In genomic region chr15:96360614-96361013, GRCm38 (mm10) we compare ENCODE assay signal across 28 mouse cellular contexts.
DNase-seq lines count a peak whose midpoint lies in the region; ATAC-seq lines count a peak whose summit lies in the region.
"Had no signal": no experiment of that assay in that cellular context is flagged by ENCODE, and none has a peak within 500 bp of the region (broad histone marks: within the 10 kb centered on the region; RNA-seq: fewer than 3 reads in every experiment).

No protein-coding gene starts in this region.

- H3K27me3 ChIP-seq in intestine, embryonic 14.5 days (replicated peaks; ENCODE audit: control insufficient read depth, insufficient read depth, low read length), result no peaks in the 10 kb centered on the region
- H3K27me3 ChIP-seq in intestine, embryonic 16.5 days (replicated peaks; ENCODE audit: control insufficient read depth, insufficient read depth, low read length), result no peaks in the 10 kb centered on the region
- no peaks in the 10 kb centered on the region for H3K27me3 ChIP-seq in lung, embryonic 16.5 days (ENCODE audit: control insufficient read depth, insufficient read depth, low read depth, low read length)
- H3K27me3 ChIP-seq: CH12.LX; embryonic facial prominence, embryonic 13.5 days; embryonic facial prominence, embryonic 15.5 days; forebrain, embryonic 12.5 days; Patski had no signal

- H3K4me1 ChIP-seq in intestine, embryonic 14.5 days (replicated peaks; ENCODE audit: control insufficient read depth, insufficient read depth, low read length), result no peaks in the 10 kb centered on the region
- H3K4me1 ChIP-seq in intestine, embryonic 16.5 days (ENCODE audit: control insufficient read depth, insufficient read depth, low read length), result no peaks in the 10 kb centered on the region
- 0 out of 2 replicates have a peak, but pooled peaks cover 3% of the 10 kb centered on the region for H3K4me1 ChIP-seq in lung, embryonic 16.5 days (replicated peaks; ENCODE audit: control insufficient read depth, insufficient read depth, low read length)
- H3K4me1 ChIP-seq: embryonic facial prominence, embryonic 13.5 days; embryonic facial prominence, embryonic 15.5 days; forebrain, embryonic 10.5 days; forebrain, embryonic 12.5 days had no signal

- DNase-seq in intestine, embryonic 14.5 days (ENCODE audit: low spot score), result peak; percentile 42
- no peak for DNase-seq in lung, postnatal 14 days
- DNase-seq in lung, postnatal 25 days (ENCODE audit: low spot score), result peak; percentile 23
- no peak for DNase-seq in lung, postnatal 10 days
- DNase-seq: adrenal gland, adult 8-10 months; adrenal gland, postnatal 14 days; adrenal gland, postnatal 36 days; B cell, adult 2 months; cerebellum, adult 11-12 months; cerebellum, adult 2 months; cerebellum, adult 9-10 months; cerebellum, postnatal 10 days; cerebellum, postnatal 25 days; embryo, embryonic 11 days had no signal

- H3K36me3 ChIP-seq in intestine, embryonic 14.5 days (ENCODE audit: control insufficient read depth, insufficient read depth, low read length), result peaks cover 83% of the 10 kb centered on the region
- peaks cover 20% of the 10 kb centered on the region for H3K36me3 ChIP-seq in intestine, embryonic 16.5 days (ENCODE audit: control insufficient read depth, insufficient read depth, low read length)
- H3K36me3 ChIP-seq in lung, embryonic 16.5 days (ENCODE audit: control insufficient read depth, insufficient read depth, low read length), result peaks cover 29% of the 10 kb centered on the region

- no peak overlapping the region for H3K4me3 ChIP-seq in intestine, embryonic 14.5 days (ENCODE audit: low read depth, low read length)
- H3K4me3 ChIP-seq in intestine, embryonic 16.5 days (ENCODE audit: low read length), result no peak overlapping the region
- H3K4me3 ChIP-seq in lung, embryonic 16.5 days (ENCODE audit: low read length), result no peak overlapping the region
- H3K4me3 ChIP-seq: embryonic facial prominence, embryonic 13.5 days; embryonic facial prominence, embryonic 15.5 days; erythroblast, embryonic 14.5 days; forebrain, embryonic 10.5 days; forebrain, embryonic 12.5 days had no signal

- H3K27ac ChIP-seq in intestine, embryonic 14.5 days (ENCODE audit: low read depth), result no peak overlapping the region
- H3K27ac ChIP-seq in intestine, embryonic 16.5 days (ENCODE audit: low read length), result no peak overlapping the region
- H3K27ac ChIP-seq in lung, embryonic 16.5 days (ENCODE audit: low read length), result no peak overlapping the region
- H3K27ac ChIP-seq: embryonic facial prominence, embryonic 13.5 days; embryonic facial prominence, embryonic 15.5 days; forebrain, embryonic 10.5 days; forebrain, embryonic 12.5 days had no signal

- no peaks in the 10 kb centered on the region for H3K9me3 ChIP-seq in intestine, embryonic 14.5 days (ENCODE audit: control insufficient read depth, low read length)
- no peaks in the 10 kb centered on the region for H3K9me3 ChIP-seq in intestine, embryonic 16.5 days (ENCODE audit: control insufficient read depth, low read length)
- H3K9me3 ChIP-seq in lung, embryonic 16.5 days (ENCODE audit: control insufficient read depth, low read length), result no peaks in the 10 kb centered on the region
- H3K9me3 ChIP-seq: embryonic facial prominence, embryonic 13.5 days; embryonic facial prominence, embryonic 15.5 days; forebrain, embryonic 10.5 days; forebrain, embryonic 12.5 days; G1E had no signal

- ATAC-seq in intestine, embryonic 14.5 days (replicated peaks; ENCODE audit: low FRiP score, low TSS enrichment, low read depth), result no peak
- no peak for ATAC-seq in intestine, embryonic 16.5 days
- peak; percentile 56 for ATAC-seq in lung, embryonic 16.5 days (ENCODE audit: low read depth)
- ATAC-seq: activated CD4-positive, CD25-positive, alpha-beta regulatory T cell, adult 4 months; CD4-positive, CD25-positive, alpha-beta regulatory T cell, adult 4 months; forebrain, embryonic 14.5 days; forebrain, embryonic 16.5 days; Patski had no signal

- no peak overlapping the region for H3K9ac ChIP-seq in intestine, embryonic 14.5 days (ENCODE audit: low read length)
- no peak overlapping the region for H3K9ac ChIP-seq in intestine, embryonic 16.5 days (ENCODE audit: low read depth, low read length)
- no peak overlapping the region for H3K9ac ChIP-seq in lung, embryonic 16.5 days (ENCODE audit: low read length)
- H3K9ac ChIP-seq: embryonic facial prominence, embryonic 13.5 days; embryonic facial prominence, embryonic 15.5 days; forebrain, embryonic 12.5 days had no signal

- WGBS in intestine, embryonic 14.5 days, result 52% methylated on average over 5 of the region's 5 CpGs
- 64% methylated on average over 5 of the region's 5 CpGs for WGBS in intestine, embryonic 16.5 days
- 39% methylated on average over 5 of the region's 5 CpGs for WGBS in lung, embryonic 16.5 days

- no peak overlapping the region for H3K4me2 ChIP-seq in intestine, embryonic 14.5 days (ENCODE audit: low read length)
- H3K4me2 ChIP-seq in intestine, embryonic 16.5 days (ENCODE audit: low read depth, low read length), result no peak overlapping the region
- no peak overlapping the region for H3K4me2 ChIP-seq in lung, embryonic 16.5 days (ENCODE audit: low read depth, low read length)
- H3K4me2 ChIP-seq: embryonic facial prominence, embryonic 13.5 days; embryonic facial prominence, embryonic 15.5 days; forebrain, embryonic 12.5 days had no signal

Comparison
In these comparisons a context has a peak if more than half of its experiments do, and no peak if none do; other contexts are left out.
1. DNase-seq: peak in intestine, embryonic 14.5 days (single experiment) and lung, postnatal 25 days (single experiment); none in lung, postnatal 14 days (single experiment) and lung, postnatal 10 days (single experiment).